Mouse (Mus musculus) heart, postnatal 10 days (tissue): ENCODE measurements around the gene Unc45b. TPM values are rescaled to one million over a fixed set of nuclear protein-coding genes. Genes with fewer than 3 reads are reported as not detected.
"Not testable (repeated sequence)": the region's sequence is repeated elsewhere in the genome, so short reads cannot be mapped to it uniquely, and the experiment has no call there.

Experiments used
- DNase-seq, 2 experiments: peaks; one replicate each; pipeline ENCODE4 v3.0.0; 2021
- intact Hi-C: fragments of 180-260 bp; cut with DNase I; formaldehyde crosslinking; loops from one replicate; pipeline ENCODE4 v1.15.1; 2025
- microRNA-seq, 2 experiments: library from miRNA; unstranded; fragments of <30 nt; microRNA quantifications; one replicate each; pipeline ENCODE4 v1.2.0; 2022
- total RNA-seq, 2 experiments: library from RNA; stranded (reverse); gene quantifications; 2 replicates each; pipeline ENCODE4 v1.2.3; 2021

The Unc45b gene
- total RNA-seq, 2 experiments from 2014 or later, result 161 to 177 TPM

GRCm38 (mm10) chr11:82987621-82988020 lies 77.3 kb downstream of the Unc45b start:
- DNase-seq, result no peak
- intact Hi-C loops, result no loop called here

GRCm38 (mm10) chr11:82989357-82989756 lies 79.0 kb downstream of the Unc45b start:
- intact Hi-C loops, result no loop called here
- DNase-seq, result peak in 1 of 2 experiments; percentile 6

- DNase-seq, result peak; percentile 53 to 62
- intact Hi-C loops, result not testable (repeated sequence)
Observed at GRCm38 (mm10) chr11:82990612-82991385, 80.4 kb downstream of the Unc45b start.

DNA sequence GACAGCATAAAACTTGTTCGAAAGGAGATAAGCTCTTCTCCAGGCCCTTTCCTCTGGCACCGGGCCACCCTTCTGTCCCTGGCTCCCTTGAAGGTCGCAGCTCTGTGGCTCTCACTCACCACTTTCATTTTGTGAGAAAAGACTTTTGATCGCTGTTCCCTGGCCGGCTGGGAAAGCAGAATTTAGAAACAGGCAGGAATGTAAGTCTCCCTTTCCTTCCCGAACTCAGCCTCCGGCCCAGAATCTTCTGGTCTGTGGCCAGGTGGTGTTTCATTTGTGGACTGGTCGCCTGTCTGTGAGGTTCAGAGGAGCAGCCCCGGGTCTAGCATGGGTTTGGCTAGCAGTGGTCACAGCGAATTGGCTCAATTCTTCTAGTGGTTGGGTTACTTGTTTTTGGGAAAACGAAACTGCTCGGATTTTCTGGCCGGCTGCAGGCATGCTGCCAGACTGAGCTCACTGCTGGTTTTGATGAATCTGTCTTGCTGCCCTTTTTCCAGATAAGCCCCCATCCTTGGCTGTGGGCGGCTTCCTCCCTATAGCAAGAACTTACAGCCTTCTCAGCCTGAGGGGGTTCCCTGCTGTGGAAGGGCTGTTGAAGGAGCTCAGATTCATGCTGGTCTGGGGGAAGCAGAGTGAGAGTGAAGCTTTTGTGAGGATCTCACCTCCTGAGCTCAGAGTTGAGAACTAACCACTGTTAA lies 81.3 kb downstream of the Unc45b start, which contains the start of gene Slfn9:
Gene Slfn9, minus strand, starts transcription at position 362 of the 698 bp plus-strand sequence.
- peak; percentile 67 to 68 for DNase-seq
- intact Hi-C loops, result no loop called here

Small RNA genes lying within 50 kb of the gene (microRNA-seq; reads per million reads assigned to microRNA genes)
- 0 reads per million in 2 experiments for gene Mir7679

Other genes starting within 250 kb of the Unc45b start
- under 1 TPM; 0.26 to 0.27 TPM for gene Cct6b, start 146.2 kb upstream of the Unc45b start, total RNA-seq
- 10 to 100 TPM; 16.0 to 18.4 TPM for gene Zfp830, start 146.2 kb upstream of the Unc45b start, total RNA-seq
- 10 to 100 TPM; 22.2 to 26.1 TPM for gene Lig3, start 129.4 kb upstream of the Unc45b start, total RNA-seq
- gene Rffl, start 39.3 kb upstream of the Unc45b start, total RNA-seq, result 1 to 10 TPM; 4.5 to 5.7 TPM
- 10 to 100 TPM; 10.9 to 11.0 TPM for gene Rad51d, start 19.9 kb upstream of the Unc45b start, total RNA-seq
- gene Fndc8, start 18.4 kb upstream of the Unc45b start, total RNA-seq, result under 1 TPM in 1 of 2 experiments, not detected in 1; 0.12 TPM
- 10 to 100 TPM; 11.2 to 13.8 TPM for gene Nle1, start 2.1 kb upstream of the Unc45b start, total RNA-seq
- gene Slfn5, start 40.8 kb downstream of the Unc45b start, total RNA-seq, result 10 to 100 TPM; 70.4 to 70.6 TPM
- 1 to 10 TPM; 5.6 to 6.9 TPM for gene Slfn9, start 81.3 kb downstream of the Unc45b start, total RNA-seq
- under 1 TPM; 0.35 to 0.45 TPM for gene Slfn8, start 110.3 kb downstream of the Unc45b start, total RNA-seq
- 1 to 10 TPM; 2.5 to 3.0 TPM for gene Slfn2, start 154.6 kb downstream of the Unc45b start, total RNA-seq
- gene Slfn1, start 206.3 kb downstream of the Unc45b start, total RNA-seq, result under 1 TPM; 0.22 to 0.31 TPM